20 mouse cellular contexts compared by ENCODE assay signal in the genomic region with DNA sequence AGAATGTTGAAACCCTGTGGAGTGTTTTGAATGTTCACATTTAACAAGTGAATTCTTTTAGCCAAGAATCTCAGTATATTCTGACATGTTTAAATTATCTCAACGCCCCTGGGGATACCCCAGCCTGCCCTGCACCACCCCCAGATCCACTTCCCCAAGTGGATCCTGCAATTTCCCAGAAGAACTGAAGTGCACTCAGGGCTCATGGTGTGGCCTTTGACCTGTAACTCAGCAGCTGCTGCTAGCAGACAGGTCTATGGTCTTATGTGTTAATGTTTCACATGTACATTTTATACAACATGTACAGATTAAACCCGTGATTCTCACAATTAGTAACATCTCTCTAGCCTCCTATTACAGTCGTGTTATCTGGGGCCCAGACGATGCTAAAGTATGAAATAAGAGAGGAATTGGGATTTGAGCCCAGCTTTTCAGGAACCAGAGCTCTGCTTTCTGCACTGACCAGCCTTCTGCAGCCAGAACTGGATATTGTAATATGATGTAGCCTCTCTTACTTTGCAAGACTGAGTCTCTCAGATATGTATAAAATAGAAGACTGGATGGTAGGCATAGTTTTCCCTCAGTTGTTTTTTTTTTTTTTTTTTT. TPM values are rescaled to one million over a fixed set of nuclear protein-coding genes. Genes with fewer than 3 reads are reported as not detected.
DNase-seq lines count a peak whose midpoint lies in the region; ATAC-seq and TF ChIP-seq lines count a peak whose summit lies in the region.
"Had no signal": no experiment of that assay in that cellular context is flagged by ENCODE, and none has a peak within 500 bp of the region (broad histone marks: within the 10 kb centered on the region; RNA-seq: fewer than 3 reads in every experiment).

No protein-coding gene starts in this region.

- 62% methylated on average over 4 of the region's 4 CpGs for WGBS in kidney, adult 2 months
- 41% methylated on average over 4 of the region's 4 CpGs for WGBS in stomach, embryonic 16.5 days
- WGBS in stomach, postnatal 0 days: 44% methylated on average over 4 of the region's 4 CpGs
- WGBS in limb, embryonic 10.5 days: 86% methylated on average over 4 of the region's 4 CpGs

- no peak overlapping the region for H3K4me3 ChIP-seq in kidney, adult 2 months (ENCODE audit: insufficient read depth, low read depth, low read length)
- no peak overlapping the region for H3K4me3 ChIP-seq in stomach, embryonic 16.5 days (replicated peaks; ENCODE audit: low read length)
- H3K4me3 ChIP-seq in stomach, postnatal 0 days (ENCODE audit: low read depth, low read length): no peak overlapping the region
- no peak overlapping the region for H3K4me3 ChIP-seq in limb, embryonic 10.5 days
- H3K4me3 ChIP-seq: embryonic facial prominence, embryonic 15.5 days; erythroblast, embryonic 14.5 days; forebrain, embryonic 10.5 days; heart, embryonic 13.5 days; hindbrain, embryonic 15.5 days had no signal

- no peak for TF ChIP-seq CTCF in kidney, adult 2 months (conservative IDR thresholded peaks at IDR 0.05; ENCODE audit: insufficient read depth, insufficient read length, low read depth, low read length)
- no peak for TF ChIP-seq CTCF in stomach, postnatal 0 days (IDR thresholded peaks at IDR 0.05; ENCODE audit: low read depth)

- TF ChIP-seq EP300 in stomach, postnatal 0 days (optimal IDR thresholded peaks at IDR 0.05): no peak

- no peak overlapping the region for H3K4me2 ChIP-seq in stomach, embryonic 16.5 days (ENCODE audit: low read depth, low read length)
- no peak overlapping the region for H3K4me2 ChIP-seq in stomach, postnatal 0 days (replicated peaks; ENCODE audit: low read depth)
- H3K4me2 ChIP-seq: embryonic facial prominence, embryonic 15.5 days; heart, embryonic 13.5 days; hindbrain, embryonic 15.5 days had no signal

- TF ChIP-seq POLR2A in kidney, adult 2 months (IDR thresholded peaks at IDR 0.05; ENCODE audit: low read depth, low read length): no peak

- peak; percentile 27 for ATAC-seq in stomach, embryonic 16.5 days (ENCODE audit: insufficient read depth, low FRiP score)
- ATAC-seq in stomach, postnatal 0 days (ENCODE audit: low FRiP score, low TSS enrichment): no peak
- ATAC-seq: forebrain, embryonic 14.5 days had no signal

- no peaks in the 10 kb centered on the region for H3K9me3 ChIP-seq in stomach, embryonic 16.5 days (replicated peaks; ENCODE audit: control insufficient read depth, low read length)
- no peaks in the 10 kb centered on the region for H3K9me3 ChIP-seq in stomach, postnatal 0 days (ENCODE audit: control insufficient read depth, low read length)
- no peaks in the 10 kb centered on the region for H3K9me3 ChIP-seq in limb, embryonic 10.5 days (replicated peaks)
- H3K9me3 ChIP-seq: embryonic facial prominence, embryonic 15.5 days; forebrain, embryonic 10.5 days; heart, embryonic 13.5 days; hindbrain, embryonic 15.5 days had no signal

- peak; percentile 5 for DNase-seq in kidney, adult 2 months
- no peak for DNase-seq in kidney, adult 11 months
- no peak for DNase-seq in stomach, postnatal 0 days (ENCODE audit: low spot score)
- DNase-seq in mesoderm, embryonic 11.5 days (ENCODE audit: low read depth, low spot score): peak; percentile 12
- no peak for DNase-seq in limb, embryonic 10.5 days (ENCODE audit: low spot score)
- DNase-seq: adrenal gland, adult 8-10 months; adrenal gland, postnatal 36 days; cerebellum, adult 2 months; cerebellum, postnatal 10 days; gastrocnemius, postnatal 36 days; heart, adult 11 months; heart, postnatal 36 days had no signal

- no peaks in the 10 kb centered on the region for H3K4me1 ChIP-seq in kidney, adult 2 months (ENCODE audit: control insufficient read depth, insufficient read depth, low read length)
- peaks cover 8% of the 10 kb centered on the region; the same call in 1 of the 2 replicates for H3K4me1 ChIP-seq in stomach, embryonic 16.5 days (ENCODE audit: control insufficient read depth, insufficient read depth, low read length)
- H3K4me1 ChIP-seq in stomach, postnatal 0 days (replicated peaks; ENCODE audit: control insufficient read depth, insufficient read depth): no peaks in the 10 kb centered on the region
- peaks cover 8% of the 10 kb centered on the region; the same call in 1 of the 2 replicates for H3K4me1 ChIP-seq in limb, embryonic 10.5 days
- H3K4me1 ChIP-seq: embryonic facial prominence, embryonic 15.5 days had no signal

- H3K36me3 ChIP-seq in kidney, adult 2 months (ENCODE audit: control insufficient read depth, insufficient read depth, low read length): no peaks in the 10 kb centered on the region
- H3K36me3 ChIP-seq in stomach, embryonic 16.5 days (ENCODE audit: control insufficient read depth, insufficient read depth, low read length): no peaks in the 10 kb centered on the region
- H3K36me3 ChIP-seq in stomach, postnatal 0 days (ENCODE audit: control insufficient read depth, insufficient read depth, low read length): no peaks in the 10 kb centered on the region
- no peaks in the 10 kb centered on the region for H3K36me3 ChIP-seq in limb, embryonic 10.5 days
- H3K36me3 ChIP-seq: embryonic facial prominence, embryonic 15.5 days; forebrain, embryonic 10.5 days; heart, embryonic 13.5 days; hindbrain, embryonic 15.5 days had no signal

- H3K27ac ChIP-seq in kidney, adult 2 months (ENCODE audit: insufficient read depth, low read depth, low read length): no peak overlapping the region
- no peak overlapping the region for H3K27ac ChIP-seq in stomach, embryonic 16.5 days (ENCODE audit: low read length)
- no peak overlapping the region for H3K27ac ChIP-seq in stomach, postnatal 0 days (replicated peaks)
- H3K27ac ChIP-seq in limb, embryonic 10.5 days: no peak overlapping the region
- H3K27ac ChIP-seq: embryonic facial prominence, embryonic 15.5 days; forebrain, embryonic 10.5 days; heart, embryonic 13.5 days; hindbrain, embryonic 15.5 days had no signal

- no peaks in the 10 kb centered on the region for H3K27me3 ChIP-seq in kidney, adult 2 months (replicated peaks; ENCODE audit: control insufficient read depth, insufficient read depth, low read length)
- no peaks in the 10 kb centered on the region for H3K27me3 ChIP-seq in stomach, embryonic 16.5 days (ENCODE audit: control insufficient read depth, insufficient read depth, low read length)
- no peaks in the 10 kb centered on the region for H3K27me3 ChIP-seq in stomach, postnatal 0 days (ENCODE audit: control insufficient read depth, insufficient read depth, low read length)
- no peaks in the 10 kb centered on the region for H3K27me3 ChIP-seq in limb, embryonic 10.5 days (ENCODE audit: low read depth, poor library complexity, severe bottlenecking)
- H3K27me3 ChIP-seq: embryonic facial prominence, embryonic 15.5 days had no signal

- H3K9ac ChIP-seq in stomach, embryonic 16.5 days (ENCODE audit: low read length): no peak overlapping the region
- no peak overlapping the region for H3K9ac ChIP-seq in stomach, postnatal 0 days (ENCODE audit: low read length)
- H3K9ac ChIP-seq: embryonic facial prominence, embryonic 15.5 days; heart, embryonic 13.5 days; hindbrain, embryonic 15.5 days had no signal

RNA-seq across cellular contexts. Expression of a gene that starts 28.7 kb away (rescaled TPM):
- polyA plus RNA-seq in kidney, adult 2 months (2012; rRNA removed): 37.8 and 43.3 TPM in 2 replicates
- polyA plus RNA-seq in stomach, embryonic 16.5 days (2015; fragmentation: Nextera tagmentation; extraction: Ambion mirVana): 174 and 181 TPM in 2 replicates
- 102 and 105 TPM in 2 replicates for polyA plus RNA-seq in stomach, postnatal 0 days (2015; fragmentation: Nextera tagmentation; extraction: Ambion mirVana)
- 147 and 178 TPM in 2 replicates for polyA plus RNA-seq in limb, embryonic 10.5 days (2016; fragmentation: Nextera tagmentation; extraction: Ambion mirVana)

RNA-seq across cellular contexts. Expression of a gene that starts 48.9 kb away (rescaled TPM):
- polyA plus RNA-seq in kidney, adult 2 months (2012; rRNA removed): not detected in 2 replicates
- 164 and 168 TPM in 2 replicates for polyA plus RNA-seq in stomach, embryonic 16.5 days (2015; fragmentation: Nextera tagmentation; extraction: Ambion mirVana)
- 197 and 200 TPM in 2 replicates for polyA plus RNA-seq in stomach, postnatal 0 days (2015; fragmentation: Nextera tagmentation; extraction: Ambion mirVana)
- polyA plus RNA-seq in limb, embryonic 10.5 days (2016; fragmentation: Nextera tagmentation; extraction: Ambion mirVana): 0.45 and 0.46 TPM in 2 replicates
- polyA plus RNA-seq: cerebellum, adult 2 months; erythroblast, embryonic 14.5 days; heart, embryonic 13.5 days; heart, postnatal 0 days had no signal

Comparison
In these comparisons a context has a peak if more than half of its experiments do, and no peak if none do; other contexts are left out.
1. DNase-seq: peak in kidney, adult 2 months (single experiment) and mesoderm, embryonic 11.5 days (single experiment); none in kidney, adult 11 months (single experiment), stomach, postnatal 0 days (single experiment) and limb, embryonic 10.5 days (single experiment).
2. RNA of a gene that starts 48.9 kb away (polyA plus RNA-seq): 197 to 200 TPM in stomach, postnatal 0 days and 164 to 168 TPM in stomach, embryonic 16.5 days; 0.45 to 0.46 TPM in limb, embryonic 10.5 days and not detected in kidney, adult 2 months; every median in the first group is over 100 times any median in the second.